Mouse (Mus musculus) left cerebral cortex, postnatal 10 days (tissue): ENCODE measurements around the gene Glb1l3. TPM values are rescaled to one million over a fixed set of nuclear protein-coding genes. Genes with fewer than 3 reads are reported as not detected.
"Not testable (repeated sequence)": the region's sequence is repeated elsewhere in the genome, so short reads cannot be mapped to it uniquely, and the experiment has no call there.

Experiments used
- DNase-seq, 2 experiments: peaks; one replicate each; pipeline ENCODE4 v3.0.0; 2021 to 2022; ENCODE audit warnings: low spot score in 2 of 2, mixed read lengths in 1 of 2; ENCODE audit errors: extremely low spot score in 1 of 2
- intact Hi-C: fragments of 180-260 bp; cut with DNase I; formaldehyde crosslinking; loops from one replicate; pipeline ENCODE4 v1.15.1; 2025
- total RNA-seq, 2 experiments: library from RNA; stranded (reverse); gene quantifications; 2 replicates each; pipeline ENCODE4 v1.2.3; 2021

The Glb1l3 gene
- total RNA-seq, result not detected

- DNase-seq, result no peak
Measured at GRCm38 (mm10) chr9:26860751-26861150, at the start of gene Glb1l3. Gene Glb1l3 (minus strand): TSS chr9:26860890.

GRCm38 (mm10) chr9:26869856-26870255 is 9.2 kb upstream of the Glb1l3 start:
- intact Hi-C loops, DNase-seq: not testable (repeated sequence)

More at GRCm38 (mm10) chr9:26860751-26861150, at the start of gene Glb1l3:
- intact Hi-C loops, result no loop called here

- DNase-seq, result no peak
- intact Hi-C loops, result no loop called here
Measured at GRCm38 (mm10) chr9:26831089-26831488, 29.6 kb downstream of the Glb1l3 start.

GRCm38 (mm10) chr9:26819942-26820341 is 40.7 kb downstream of the Glb1l3 start:
- intact Hi-C loops, result no loop called here
- DNase-seq, result no peak

GRCm38 (mm10) chr9:26808735-26809134 is 52.0 kb downstream of the Glb1l3 start:
- intact Hi-C loops, result no loop called here
- no peak for DNase-seq

GRCm38 (mm10) chr9:26805935-26806666 is 54.6 kb downstream of the Glb1l3 start, which contains the start of gene Glb1l2:
Gene Glb1l2 (minus strand): TSS chr9:26806468.
- peak; percentile 86 to 94 for DNase-seq
- intact Hi-C loops, result no loop called here

GRCm38 (mm10) chr9:26804321-26804720 is 56.4 kb downstream of the Glb1l3 start:
- intact Hi-C loops, result no loop called here
- no peak for DNase-seq

- intact Hi-C loops, result no loop called here
- DNase-seq, result no peak
Measured at GRCm38 (mm10) chr9:26800357-26800756, 60.3 kb downstream of the Glb1l3 start.

- no peak for DNase-seq
- intact Hi-C loops, result no loop called here
Measured at GRCm38 (mm10) chr9:26798731-26799130, 62.0 kb downstream of the Glb1l3 start.

GRCm38 (mm10) chr9:26798205-26798604 is 62.5 kb downstream of the Glb1l3 start:
- DNase-seq, result no peak
- intact Hi-C loops, result no loop called here

- DNase-seq, result no peak
- intact Hi-C loops, result no loop called here
Measured at GRCm38 (mm10) chr9:26792829-26793228, 67.9 kb downstream of the Glb1l3 start.

- intact Hi-C loops, result no loop called here
- DNase-seq, result no peak
Measured at GRCm38 (mm10) chr9:26783414-26783975, 77.2 kb downstream of the Glb1l3 start.

GRCm38 (mm10) chr9:26778421-26778820 is 82.3 kb downstream of the Glb1l3 start:
- intact Hi-C loops, result loop anchor here (5.0 to 10.0 kb wide), 3 partner anchors 886 to 1464 kb away; no protein-coding TSS in a partner anchor

GRCm38 (mm10) chr9:26776122-26776902 is 84.4 kb downstream of the Glb1l3 start:
- peak in 1 of 2 experiments; percentile 77 for DNase-seq
- intact Hi-C loops, result loop anchor here (2.0 to 10.0 kb wide), 4 partner anchors 884 to 1462 kb away; no protein-coding TSS in a partner anchor

More at GRCm38 (mm10) chr9:26778421-26778820, 82.3 kb downstream of the Glb1l3 start:
- DNase-seq, result no peak

GRCm38 (mm10) chr9:26775700-26776099 is 85.0 kb downstream of the Glb1l3 start:
- intact Hi-C loops, result loop anchor here (2.0 to 10.0 kb wide), 4 partner anchors 883 to 1461 kb away; no protein-coding TSS in a partner anchor

GRCm38 (mm10) chr9:26768181-26768580 is 92.5 kb downstream of the Glb1l3 start:
- DNase-seq, result no peak
- intact Hi-C loops, result no loop called here

More at GRCm38 (mm10) chr9:26775700-26776099, 85.0 kb downstream of the Glb1l3 start:
- no peak for DNase-seq
